Mouse (Mus musculus) CH12.LX (cell line): Measurements from ENCODE around the gene Prkag1. TPM values are rescaled to one million over a fixed set of nuclear protein-coding genes. Genes with fewer than 3 reads are reported as not detected.

ENCODE experiments used
- DNase-seq: peaks from one replicate; pipeline ENCODE4 v3.0.0-alpha.2; 2013; ENCODE audit errors: extremely low read depth
- H3K27ac ChIP-seq: 2 replicates; pipeline ENCODE4 v1.5.1; 2012; ENCODE audit warnings: low read depth, mild to moderate bottlenecking, control low read depth, moderate library complexity; ENCODE audit not compliant: insufficient read depth
- H3K27me3 ChIP-seq: replicated peaks from 2 replicates; pipeline ENCODE3; 2012; ENCODE audit warnings: inconsistent platforms
- H3K36me3 ChIP-seq, 2 experiments: replicated peaks in 1 of 2; 2 replicates each; pipeline versions ENCODE3 to v1.6.1; 2012; ENCODE audit warnings: inconsistent platforms in 1 of 2, low read length in 1 of 2, mild to moderate bottlenecking in 1 of 2, mixed read lengths in 1 of 2, moderate library complexity in 1 of 2; ENCODE audit not compliant: control insufficient read depth in 1 of 2, insufficient read depth in 1 of 2
- H3K4me1 ChIP-seq, 2 experiments: 2 replicates each; pipeline ENCODE4 v1.6.1; 2012; ENCODE audit warnings: inconsistent platforms in 1 of 2, moderate library complexity in 1 of 2; ENCODE audit not compliant: insufficient read depth in 2 of 2, control insufficient read depth in 1 of 2
- H3K4me2 ChIP-seq: 2 replicates; pipeline ENCODE4 v1.6.1; 2012; ENCODE audit warnings: low read depth, mild to moderate bottlenecking, control low read depth; ENCODE audit not compliant: poor library complexity, insufficient read depth, severe bottlenecking
- H3K4me3 ChIP-seq, 3 experiments: fragments of 150-350 bp in 1 of 3; sonication (generic) in 1 of 3; replicated peaks in 1 of 3; 2 replicates each; pipeline versions ENCODE3 to v1.5.1; 2011 to 2012; ENCODE audit warnings: low read depth in 2 of 3, low read length in 2 of 3, mild to moderate bottlenecking in 2 of 3, moderate library complexity in 2 of 3, control low read depth in 1 of 3, improper control_type of control experiment in 1 of 3, inconsistent platforms in 1 of 3, mixed read lengths in 1 of 3; ENCODE audit not compliant: poor library complexity in 1 of 3
- H3K79me2 ChIP-seq: replicated peaks from 2 replicates; pipeline ENCODE4 v1.6.1; 2012; ENCODE audit warnings: mild to moderate bottlenecking, moderate library complexity; ENCODE audit not compliant: control insufficient read depth, poor library complexity, insufficient read depth, severe bottlenecking; ENCODE audit errors: extremely low read depth
- H3K9ac ChIP-seq: 2 replicates; pipeline ENCODE4 v1.6.1; 2012; ENCODE audit warnings: low read depth, mild to moderate bottlenecking, control low read depth, moderate library complexity; ENCODE audit not compliant: insufficient read depth
- H3K9me3 ChIP-seq: replicated peaks from 2 replicates; pipeline ENCODE3; 2012; ENCODE audit warnings: low read length, inconsistent platforms, mixed read lengths
- BHLHE40 ChIP-seq: IDR thresholded peaks from 2 replicates; pipeline ENCODE4 v1.6.1; 2011; ENCODE audit warnings: mild to moderate bottlenecking, low read depth, low read length, improper control_type of control experiment
- CHD1 ChIP-seq: IDR thresholded peaks from 2 replicates; pipeline ENCODE4 v1.6.1; 2012; ENCODE audit warnings: low read depth, low read length, improper control_type of control experiment, inconsistent platforms
- CHD2 ChIP-seq: IDR thresholded peaks from 2 replicates; pipeline ENCODE4 v1.6.1; 2011; ENCODE audit warnings: low read length, improper control_type of control experiment
- CTCF ChIP-seq, 2 experiments: IDR thresholded peaks in 1 of 2; conservative IDR thresholded peaks in 1 of 2; 2 replicates each; pipeline ENCODE4 v1.5.1; 2011 to 2012; ENCODE audit warnings: low read depth in 2 of 2, low read length in 2 of 2, improper control_type of control experiment in 1 of 2, inconsistent platforms in 1 of 2, mild to moderate bottlenecking in 1 of 2, moderate library complexity in 1 of 2
- E2F4 ChIP-seq: IDR thresholded peaks from 2 replicates; pipeline ENCODE4 v1.6.1; 2011; ENCODE audit warnings: low read depth, low read length, improper control_type of control experiment; ENCODE audit not compliant: insufficient replicate concordance
- ELF1 ChIP-seq: IDR thresholded peaks from 2 replicates; pipeline ENCODE4 v1.6.1; 2014; ENCODE audit warnings: low read depth, mild to moderate bottlenecking, inconsistent platforms, low read length, improper control_type of control experiment
- HCFC1 ChIP-seq: IDR thresholded peaks from 2 replicates; pipeline ENCODE4 v1.6.1; 2012; ENCODE audit warnings: low read depth, mild to moderate bottlenecking, inconsistent platforms, low read length, improper control_type of control experiment
- MAX ChIP-seq: IDR thresholded peaks from 2 replicates; pipeline ENCODE4 v1.6.1; 2011; ENCODE audit warnings: low read length, improper control_type of control experiment
- MXI1 ChIP-seq: IDR thresholded peaks from 2 replicates; pipeline ENCODE4 v1.6.1; 2011; ENCODE audit warnings: mild to moderate bottlenecking, low read depth, low read length, improper control_type of control experiment
- MYC ChIP-seq: IDR thresholded peaks from 2 replicates; pipeline ENCODE4 v1.6.1; 2011; ENCODE audit warnings: low read depth, mild to moderate bottlenecking, improper control_type of control experiment, low read length
- NELFE ChIP-seq: IDR thresholded peaks from 2 replicates; pipeline ENCODE4 v1.6.1; 2011; ENCODE audit warnings: low read depth, low read length, improper control_type of control experiment
- NRF1 ChIP-seq: IDR thresholded peaks from 2 replicates; pipeline ENCODE4 v1.6.1; 2014; ENCODE audit warnings: low read depth, mild to moderate bottlenecking, inconsistent platforms, low read length, improper control_type of control experiment, moderate library complexity
- POLR2AphosphoS2 ChIP-seq: IDR thresholded peaks from 2 replicates; pipeline ENCODE4 v1.6.1; 2011; ENCODE audit warnings: low read depth, low read length, improper control_type of control experiment
- RAD21 ChIP-seq: IDR thresholded peaks from 2 replicates; pipeline ENCODE4 v1.6.1; 2011; ENCODE audit warnings: low read depth, mild to moderate bottlenecking, low read length, improper control_type of control experiment, moderate library complexity
- RCOR1 ChIP-seq: conservative IDR thresholded peaks from 2 replicates; pipeline ENCODE4 v1.6.1; 2012; ENCODE audit warnings: low read depth, mild to moderate bottlenecking, inconsistent platforms, low read length, improper control_type of control experiment
- SMC3 ChIP-seq: IDR thresholded peaks from 2 replicates; pipeline ENCODE4 v1.6.1; 2011; ENCODE audit warnings: low read depth, low read length, improper control_type of control experiment
- TBP ChIP-seq: conservative IDR thresholded peaks from 2 replicates; pipeline ENCODE4 v1.6.1; 2011; ENCODE audit warnings: low read depth, low read length, improper control_type of control experiment
- UBTF ChIP-seq: IDR thresholded peaks from 2 replicates; pipeline ENCODE4 v1.6.1; 2012; ENCODE audit warnings: low read depth, mild to moderate bottlenecking, inconsistent platforms, low read length, improper control_type of control experiment, moderate library complexity
- USF1 ChIP-seq: IDR thresholded peaks from 2 replicates; pipeline ENCODE4 v1.6.1; 2014; ENCODE audit warnings: low read depth, mild to moderate bottlenecking, inconsistent platforms, low read length, improper control_type of control experiment
- ZNF384 ChIP-seq: IDR thresholded peaks from 2 replicates; pipeline ENCODE4 v1.6.1; 2012; ENCODE audit warnings: low read depth, low read length, improper control_type of control experiment, inconsistent platforms
- dilution Hi-C: fragments of 300-500 bp; cut with MboI; formaldehyde crosslinking; loops from 2 replicates; pipeline ENCODE4 v1.14.3; 2020; ENCODE audit warnings: low sequenced_read_pairs; ENCODE audit not compliant: extremely low pct_unique_long_range_greater_than_20kb, extremely low pct_ligation_motif_present
- in situ Hi-C: fragments of 300-500 bp; cut with MboI; formaldehyde crosslinking; loops from 3 replicates; pipeline ENCODE4 v1.14.3; 2019; ENCODE audit warnings: low sequenced_read_pairs, low pct_ligation_motif_present, low pct_unique_long_range_greater_than_20kb, mixed read lengths
- polyA plus RNA-seq: library from polyadenylated mRNA; unstranded; fragments of >175 nt; gene quantifications from 2 replicates; pipeline ENCODE4 v1.2.1, GENCODE M21; 2012; ENCODE audit warnings: low read depth; ENCODE audit not compliant: insufficient read length
- total RNA-seq, 2 experiments: library from RNA; depleted of rRNA; stranded (reverse); fragments of 300-350 nt in 1 of 2; fragments of >200 nt in 1 of 2; gene quantifications; 2 replicates each; pipeline ENCODE4 v1.2.3; 2012 to 2014

The Prkag1 gene
- total and polyA plus RNA-seq, 3 experiments = 49.4 to 87.5 (median 66.1) TPM

DNA sequence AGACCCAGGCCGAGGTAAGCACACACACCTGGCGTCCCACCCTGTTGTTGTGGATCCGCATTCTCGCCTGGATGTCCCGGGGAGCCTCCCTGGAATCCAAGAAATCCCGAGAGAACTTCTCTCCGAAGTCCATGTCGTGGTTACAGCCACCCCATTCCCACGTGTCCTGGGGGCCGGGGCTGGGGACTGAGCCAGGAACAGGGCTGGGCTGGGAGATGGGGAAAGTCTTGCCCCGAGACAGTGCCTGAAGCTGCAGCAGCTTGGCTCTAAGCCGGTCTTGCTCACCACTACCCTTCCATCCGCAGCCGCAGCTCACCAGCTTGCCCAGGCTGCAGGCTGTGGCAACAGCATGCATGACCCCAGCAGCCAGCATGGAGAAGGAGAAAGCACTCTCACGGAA is 57.2 kb downstream of the Prkag1 start:
- TF ChIP-seq BHLHE40 = no peak
- TF ChIP-seq ZNF384 = no peak
- no peak for TF ChIP-seq MXI1
- TF ChIP-seq NELFE = no peak
- TF ChIP-seq HCFC1 = no peak
- no peak for TF ChIP-seq CHD2
- TF ChIP-seq ELF1 = no peak
- TF ChIP-seq NRF1 = no peak
- no peak for TF ChIP-seq CHD1
- no peak for TF ChIP-seq SMC3
- no peak for TF ChIP-seq RAD21
- no peak for TF ChIP-seq UBTF
- TF ChIP-seq POLR2AphosphoS2 = no peak
- TF ChIP-seq USF1 = no peak
- no peak for TF ChIP-seq MYC
- no peak for TF ChIP-seq E2F4
- H3K4me3 ChIP-seq = no peak overlapping the region
- no peak overlapping the region for H3K9ac ChIP-seq
- peaks cover 1% of the 10 kb centered on the region for H3K27me3 ChIP-seq
- no peak overlapping the region for H3K27ac ChIP-seq
- dilution Hi-C loops (no loop called here), in situ Hi-C loops (no loop called here)
- no peak overlapping the region for H3K4me2 ChIP-seq
- DNase-seq = no peak
- peaks cover 9 to 42% of the 10 kb centered on the region in 2 experiments for H3K36me3 ChIP-seq
- H3K9me3 ChIP-seq = no peaks in the 10 kb centered on the region
- no peaks in the 10 kb centered on the region for H3K79me2 ChIP-seq
- H3K4me1 ChIP-seq = peaks cover 13 to 43% of the 10 kb centered on the region in 2 experiments

DNA sequence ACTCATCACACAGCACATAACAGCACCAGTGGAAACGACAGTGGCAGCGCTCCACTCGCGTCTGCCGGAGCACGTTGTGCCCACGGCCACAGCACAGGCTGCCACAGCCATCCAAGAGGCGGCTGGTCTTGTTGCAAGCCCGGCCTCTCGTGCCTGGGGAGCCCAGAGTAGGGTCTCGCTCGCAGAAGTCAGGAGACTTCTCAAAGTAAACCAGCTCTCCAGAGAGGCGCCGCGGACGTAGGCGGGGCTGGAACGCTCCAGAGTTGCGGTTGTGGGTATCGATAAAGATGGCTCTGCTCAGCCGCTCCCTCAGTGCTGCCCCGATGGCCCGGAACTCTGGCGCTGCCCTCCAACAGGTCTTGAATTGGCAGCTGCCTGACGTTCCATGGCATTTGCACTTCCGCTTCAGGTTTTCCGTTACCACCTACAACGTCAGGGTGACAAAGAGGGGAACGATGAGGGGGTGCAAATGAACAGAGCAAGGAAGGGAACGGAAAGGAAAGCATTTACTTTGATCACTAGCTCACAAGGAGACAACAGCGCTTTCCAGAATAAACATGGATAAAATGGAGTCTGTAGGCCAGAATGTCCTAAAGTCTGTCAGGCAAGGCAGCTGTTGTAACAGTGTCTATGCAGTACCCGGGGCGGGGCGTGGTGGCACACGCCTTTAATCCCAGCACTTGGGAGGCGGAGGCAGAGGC is 58.7 kb downstream of the Prkag1 start:
- dilution Hi-C loops (no loop called here), in situ Hi-C loops (no loop called here)
- Histone ChIP-seq H3K9me3 (no peaks in the 10 kb centered on the region), H3K27me3 (no peaks in the 10 kb centered on the region), H3K27ac (no peak overlapping the region), H3K4me1 (peaks cover 12 to 33% of the 10 kb centered on the region in 2 experiments), H3K9ac (no peak overlapping the region)
- no peak for TF ChIP-seq MAX
- no peak for TF ChIP-seq CTCF (conservative IDR thresholded peaks at IDR 0.05 in 1 of 2, IDR thresholded peaks at IDR 0.05 in 1 of 2; ENCODE audit: low read depth in 2 of 2, low read length in 2 of 2)
- no peak for TF ChIP-seq TBP
- no peak for TF ChIP-seq NRF1
- no peak for TF ChIP-seq RCOR1
- TF ChIP-seq, all 38 proteins: peak for 0
- no peak overlapping the region for H3K4me3 ChIP-seq
- H3K4me2 ChIP-seq = no peak overlapping the region
- peaks cover 9 to 42% of the 10 kb centered on the region in 2 experiments for H3K36me3 ChIP-seq
- H3K79me2 ChIP-seq = no peaks in the 10 kb centered on the region; the same call in 1 of the 2 replicates
- DNase-seq = no peak
